Mouse (Mus musculus) neural tube, embryonic 12.5 days (tissue): ENCODE measurements around the gene Arl6ip4. TPM values are rescaled to one million over a fixed set of nuclear protein-coding genes. Genes with fewer than 3 reads are reported as not detected.

Experiments used
- ATAC-seq: fragments of 200-750 bp; cut with Nextera tagmentation; 2 replicates; pipeline ENCODE4 v1.8.0; 2017; ENCODE audit warnings: low read depth, mild to moderate bottlenecking, moderate TSS enrichment, moderate library complexity; ENCODE audit not compliant: low FRiP score
- H3K27ac ChIP-seq: fragments of 300-500 bp; sonication (generic); 2 replicates; pipeline ENCODE4 v1.5.1; 2016
- H3K27me3 ChIP-seq: fragments of 300-500 bp; sonication (generic); replicated peaks from 2 replicates; pipeline ENCODE4 v1.6.1; 2016; ENCODE audit warnings: mild to moderate bottlenecking
- H3K36me3 ChIP-seq: fragments of 300-500 bp; sonication (generic); 2 replicates; pipeline ENCODE4 v1.6.1; 2016; ENCODE audit warnings: mild to moderate bottlenecking
- H3K4me1 ChIP-seq: fragments of 300-500 bp; sonication (generic); 2 replicates; pipeline ENCODE4 v1.6.1; 2016
- H3K4me2 ChIP-seq: fragments of 300-500 bp; sonication (generic); replicated peaks from 2 replicates; pipeline ENCODE4 v1.6.1; 2016; ENCODE audit warnings: mild to moderate bottlenecking
- H3K4me3 ChIP-seq: fragments of 300-500 bp; sonication (generic); 2 replicates; pipeline ENCODE4 v1.5.1; 2016
- H3K9ac ChIP-seq: fragments of 300-500 bp; sonication (generic); 2 replicates; pipeline ENCODE4 v1.6.1; 2016; ENCODE audit warnings: mild to moderate bottlenecking
- H3K9me3 ChIP-seq: fragments of 300-500 bp; sonication (generic); 2 replicates; pipeline ENCODE4 v1.6.1; 2016; ENCODE audit warnings: mild to moderate bottlenecking
- WGBS: fragments of 180-500 bp; shearing (Covaris S2); methylation state at CpG from one replicate; pipeline ENCODE4 v1.1.7; 2016; 5-methylcytosine and 5-hydroxymethylcytosine counted together
- polyA plus RNA-seq: library from polyadenylated mRNA; unstranded; fragments of >200 nt; fragmentation: Nextera tagmentation; extraction: Ambion mirVana; gene quantifications from 2 replicates; pipeline ENCODE4 v1.2.1, GENCODE M21; 2016

The Arl6ip4 gene
- polyA plus RNA-seq, 1 experiment from 2014 or later: 93.1 TPM

DNA sequence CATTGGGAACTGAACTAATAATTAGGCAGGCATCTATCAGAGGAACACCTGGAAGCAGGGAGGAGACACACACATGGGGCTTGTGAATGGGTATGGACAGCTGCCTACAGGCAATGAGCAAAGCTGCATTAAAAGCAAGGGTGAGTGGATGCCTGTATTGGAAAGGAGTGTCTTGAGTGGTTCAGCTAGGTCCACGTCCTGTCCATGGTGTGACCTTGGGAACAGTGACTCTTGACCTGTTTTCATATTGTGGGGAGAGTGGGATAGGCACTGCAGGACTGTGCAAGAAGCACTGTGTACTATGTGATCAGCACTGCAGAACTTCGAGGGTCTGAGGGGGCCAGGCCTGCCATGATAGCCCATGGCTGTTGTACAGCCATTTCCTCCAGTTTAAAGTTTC is 17.0 kb upstream of the Arl6ip4 start:
- Histone ChIP-seq H3K9me3 (no peaks in the 10 kb centered on the region; the same call in 1 of the 2 replicates), H3K36me3 (no peaks in the 10 kb centered on the region), H3K27ac (no peak overlapping the region), H3K4me3 (no peak overlapping the region), H3K9ac (no peak overlapping the region), H3K4me1 (peaks cover 9% of the 10 kb centered on the region), H3K4me2 (no peak overlapping the region), H3K27me3 (peaks cover 18% of the 10 kb centered on the region)
- 84% methylated on average over 2 of the region's 2 CpGs for WGBS
- ATAC-seq: no peak

DNA sequence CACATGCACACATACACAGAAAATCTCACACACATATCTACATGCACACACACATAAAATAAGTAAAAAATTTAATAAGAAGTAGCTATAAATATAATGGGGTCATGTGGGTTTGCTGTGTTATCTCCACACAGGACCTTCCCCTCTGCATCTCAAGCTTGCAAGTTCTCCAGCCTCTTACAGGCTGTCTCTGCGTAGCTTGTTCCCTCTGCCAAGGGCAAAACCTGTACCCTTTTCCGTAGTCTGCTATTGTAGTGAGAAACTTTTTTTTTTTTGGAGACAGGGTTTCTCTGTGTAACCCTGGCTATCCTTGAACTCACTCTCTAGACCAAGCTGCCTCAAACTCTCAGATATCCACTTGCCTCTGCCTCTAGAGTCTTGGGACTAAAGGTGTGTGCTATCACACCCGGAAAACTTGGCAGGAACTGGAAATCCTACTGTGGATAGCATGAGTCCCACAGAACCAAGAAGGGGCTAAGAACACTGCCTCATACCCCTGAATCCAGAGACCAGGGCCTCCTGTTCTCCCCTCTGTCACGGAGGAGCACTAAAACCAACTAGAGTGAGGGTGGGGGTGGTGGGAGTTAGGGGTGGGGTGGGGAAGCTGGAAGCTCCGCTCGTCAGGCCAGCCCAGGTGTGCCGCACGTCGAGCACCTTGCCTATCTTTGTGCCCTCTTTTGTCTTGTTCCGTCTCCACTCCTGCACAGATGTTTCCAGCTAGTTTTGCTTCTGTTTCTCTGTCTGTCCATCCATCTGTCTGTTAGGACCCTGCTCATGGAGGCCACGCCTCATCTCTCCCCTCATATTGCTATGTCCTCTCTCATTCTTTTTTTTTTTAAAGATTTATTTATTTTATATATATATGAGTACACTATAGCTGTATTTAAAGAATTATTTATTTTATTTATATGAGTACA is 15.5 kb upstream of the Arl6ip4 start:
- Histone ChIP-seq H3K27me3 (peaks cover 4% of the 10 kb centered on the region), H3K9ac (no peak overlapping the region), H3K9me3 (no peaks in the 10 kb centered on the region; the same call in 1 of the 2 replicates), H3K36me3 (no peaks in the 10 kb centered on the region), H3K4me1 (peaks cover 4% of the 10 kb centered on the region), H3K27ac (no peak overlapping the region), H3K4me3 (no peak overlapping the region), H3K4me2 (no peak overlapping the region)
- WGBS: 92% methylated on average over 11 of the region's 11 CpGs
- no peak for ATAC-seq

DNA sequence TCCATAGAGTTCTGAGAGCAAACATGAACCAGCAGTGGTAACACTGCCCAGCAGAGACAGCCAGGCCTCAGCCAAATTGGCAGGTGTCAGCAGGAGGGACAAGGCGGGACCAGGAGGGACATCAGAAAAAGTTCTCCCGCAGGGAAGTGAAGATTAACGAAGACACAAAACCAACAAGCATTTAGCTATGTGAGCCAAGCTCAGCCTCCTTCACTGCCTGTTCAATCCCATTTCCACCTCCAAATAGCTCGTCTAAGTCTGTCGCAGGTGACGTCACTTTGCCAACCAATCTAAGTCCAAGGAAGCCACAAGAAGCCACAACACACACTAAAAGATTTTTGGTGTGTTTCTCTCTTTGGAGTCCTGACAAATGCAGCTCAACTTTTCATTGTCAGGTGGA is 13.6 kb upstream of the Arl6ip4 start:
- Histone ChIP-seq H3K4me3 (no peak overlapping the region), H3K4me1 (no peaks in the 10 kb centered on the region), H3K36me3 (no peaks in the 10 kb centered on the region), H3K27me3 (no peaks in the 10 kb centered on the region), H3K9me3 (no peaks in the 10 kb centered on the region; the same call in 1 of the 2 replicates), H3K27ac (no peak overlapping the region), H3K4me2 (no peak overlapping the region), H3K9ac (no peak overlapping the region)
- WGBS: 78% methylated on average over 6 of the region's 6 CpGs
- no peak for ATAC-seq

DNA sequence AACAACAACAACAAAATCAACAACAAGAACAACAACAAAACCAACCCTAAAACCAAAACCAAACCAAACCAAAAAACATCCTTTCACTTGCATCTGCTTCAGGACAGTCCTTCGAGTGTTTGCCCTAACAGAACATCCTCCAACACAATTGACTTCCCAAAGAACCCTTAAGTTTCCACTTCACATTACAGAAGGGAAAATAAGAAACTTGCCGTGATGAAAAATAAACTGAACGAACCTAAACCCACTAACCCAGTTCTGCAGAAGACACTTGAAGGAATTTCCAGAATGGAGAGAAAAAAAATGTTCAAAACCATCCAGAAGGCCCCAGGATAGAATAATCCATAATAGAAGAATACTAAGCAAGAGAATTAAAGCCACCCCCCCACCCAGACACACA is 12.9 kb upstream of the Arl6ip4 start:
- H3K27ac ChIP-seq: no peak overlapping the region
- H3K4me2 ChIP-seq: no peak overlapping the region
- H3K4me1 ChIP-seq: no peaks in the 10 kb centered on the region
- no peaks in the 10 kb centered on the region for H3K36me3 ChIP-seq
- no peak overlapping the region for H3K9ac ChIP-seq
- no peak for ATAC-seq
- H3K9me3 ChIP-seq: no peaks in the 10 kb centered on the region; the same call in 1 of the 2 replicates
- WGBS: 89% methylated on average over 3 of the region's 3 CpGs
- H3K27me3 ChIP-seq: no peaks in the 10 kb centered on the region
- no peak overlapping the region for H3K4me3 ChIP-seq

DNA sequence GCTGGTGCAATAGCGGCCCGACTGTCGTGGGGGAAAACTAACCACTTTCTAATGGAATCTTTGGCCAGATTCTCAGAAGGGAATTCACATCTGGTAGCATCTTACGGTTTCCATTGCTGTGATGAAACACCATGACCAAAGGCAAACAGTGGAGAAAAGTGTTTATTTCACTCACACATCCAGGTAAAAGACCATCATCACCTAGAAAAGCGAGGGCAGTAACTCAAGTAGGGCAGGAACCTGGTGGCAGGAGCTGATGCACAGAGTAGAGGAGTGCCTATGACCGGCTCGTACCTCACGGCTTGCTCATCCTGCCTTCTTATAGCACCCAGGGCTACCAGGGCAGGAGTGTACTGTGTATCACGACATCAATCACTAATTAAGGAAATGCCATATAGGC is 12.3 kb upstream of the Arl6ip4 start:
- H3K4me1 ChIP-seq: no peaks in the 10 kb centered on the region
- H3K27ac ChIP-seq: no peak overlapping the region
- no peak overlapping the region for H3K4me3 ChIP-seq
- no peak overlapping the region for H3K9ac ChIP-seq
- no peaks in the 10 kb centered on the region; the same call in 1 of the 2 replicates for H3K9me3 ChIP-seq
- no peaks in the 10 kb centered on the region for H3K27me3 ChIP-seq
- H3K4me2 ChIP-seq: no peak overlapping the region
- WGBS: 95% methylated on average over 9 of the region's 9 CpGs
- no peaks in the 10 kb centered on the region for H3K36me3 ChIP-seq
- ATAC-seq: no peak

DNA sequence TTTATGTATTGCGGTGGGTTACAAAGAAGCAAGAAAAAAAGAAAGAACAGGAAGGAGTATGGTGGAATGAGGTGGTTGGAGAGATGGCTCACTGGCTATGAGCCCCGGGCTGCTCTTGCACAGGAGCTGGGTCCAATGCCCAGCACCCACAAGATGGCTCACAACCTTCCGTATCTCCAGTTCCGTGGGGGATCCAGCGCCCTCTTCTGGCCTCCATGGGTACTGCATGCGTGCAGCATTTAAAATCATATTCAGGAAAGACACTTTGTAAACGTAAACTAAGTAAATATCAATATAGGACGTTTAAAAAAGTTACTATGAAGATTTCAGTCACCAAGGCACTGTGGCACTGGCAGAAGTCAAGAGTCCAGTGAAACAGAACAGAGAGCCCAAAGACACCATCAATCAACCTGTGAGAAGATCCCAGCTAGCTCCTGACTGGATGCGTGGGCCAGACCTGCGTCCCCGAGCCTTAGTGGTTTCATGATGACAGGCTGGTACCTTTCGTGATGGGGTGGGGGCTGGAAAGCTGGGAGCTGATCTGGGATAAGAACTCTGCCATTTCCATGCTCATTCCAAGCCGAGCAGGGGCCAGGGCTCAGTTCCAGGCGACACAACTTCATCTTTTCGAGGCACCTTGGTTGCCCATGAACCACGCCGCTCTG is 4.7 kb upstream of the Arl6ip4 start:
- 24% methylated on average over 17 of the region's 17 CpGs for WGBS

DNA sequence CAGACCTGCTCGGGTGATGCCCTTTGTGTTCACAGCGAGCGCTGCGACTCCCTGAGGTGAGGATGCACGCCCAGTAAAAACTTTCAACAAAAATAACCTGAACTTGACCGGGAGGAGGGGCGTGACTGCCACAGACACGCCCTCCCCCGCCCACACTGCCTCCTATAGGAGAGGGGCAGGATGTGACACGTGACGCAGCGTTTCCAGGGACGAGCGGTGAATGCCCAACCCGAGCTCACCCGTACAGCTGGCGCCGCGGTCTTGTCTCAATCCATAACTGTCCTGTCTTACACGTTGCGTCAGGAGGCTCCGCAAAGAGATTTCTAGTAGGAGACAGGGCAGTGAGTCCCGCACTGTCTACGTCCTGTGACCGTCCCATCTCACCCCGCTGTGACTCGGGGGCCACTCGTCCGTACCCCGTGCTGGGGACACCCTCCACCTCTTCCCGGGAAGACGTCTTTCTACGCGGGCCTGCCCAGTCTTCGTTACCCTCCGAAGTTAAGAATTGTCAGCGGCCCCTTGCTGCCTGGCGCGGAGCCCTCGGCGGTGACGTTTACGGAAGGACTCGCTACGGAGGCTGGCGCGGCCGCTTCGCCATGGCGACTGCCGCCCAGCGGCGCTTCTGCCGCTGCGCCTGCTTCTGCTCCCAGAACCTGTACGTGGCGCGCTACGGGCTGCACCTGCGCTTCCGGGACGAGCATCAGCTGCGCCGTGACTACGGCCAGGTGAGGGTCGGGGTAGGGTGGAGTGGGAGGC is 4.0 kb upstream of the Arl6ip4 start, which contains the start of gene Ogfod2:
Ogfod2 (plus strand) TSS at position 556 of the 756 bp plus-strand sequence.
- Histone ChIP-seq H3K4me1 (peaks cover 32% of the 10 kb centered on the region), H3K9ac (peak within 1 kb of the TSS; percentile 70), H3K27me3 (no peaks in the 10 kb centered on the region), H3K9me3 (no peaks in the 10 kb centered on the region), H3K36me3 (no peaks in the 10 kb centered on the region), H3K4me2 (peak within 1 kb of the TSS; percentile 83), H3K4me3 (peak within 1 kb of the TSS; percentile 77), H3K27ac (peak within 1 kb of the TSS; percentile 69; the same call in 1 of the 2 replicates)
- WGBS: under 1% methylated on average over 66 of the region's 66 CpGs
- peak; percentile 95 for ATAC-seq

More for the DNA sequence above, 4.7 kb upstream of the Arl6ip4 start:
- peak overlapping the region; percentile 77 for H3K4me3 ChIP-seq
- H3K27ac ChIP-seq: no peak overlapping the region
- peak; percentile 26 for ATAC-seq
- H3K27me3 ChIP-seq: no peaks in the 10 kb centered on the region
- H3K4me1 ChIP-seq: peaks cover 25% of the 10 kb centered on the region
- peak overlapping the region; percentile 83 for H3K4me2 ChIP-seq
- peak overlapping the region; percentile 70 for H3K9ac ChIP-seq
- no peaks in the 10 kb centered on the region for H3K36me3 ChIP-seq
- H3K9me3 ChIP-seq: no peaks in the 10 kb centered on the region

DNA sequence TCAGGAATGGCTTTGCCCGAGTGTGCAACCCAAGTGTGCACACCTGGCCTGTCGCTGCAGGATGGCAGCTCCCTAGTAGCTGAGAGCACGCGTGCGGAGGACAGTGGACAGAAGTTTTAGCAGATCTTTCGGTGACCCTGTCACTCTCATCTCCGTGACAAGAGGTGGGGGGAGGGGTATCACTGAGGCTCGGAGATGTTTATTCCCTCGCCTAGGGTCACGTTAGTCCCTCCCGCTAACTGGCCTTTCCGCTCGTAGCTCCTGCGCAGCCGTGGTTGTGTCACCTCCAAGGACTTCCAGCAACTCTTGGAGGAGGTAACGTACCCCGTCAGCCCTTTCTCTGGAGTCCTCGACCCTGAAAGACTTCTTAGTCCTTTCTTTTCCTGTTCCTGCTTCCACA is 3.4 kb upstream of the Arl6ip4 start:
- no peak for ATAC-seq
- H3K9ac ChIP-seq: peak overlapping the region; percentile 70
- 3% methylated on average over 18 of the region's 18 CpGs for WGBS

DNA sequence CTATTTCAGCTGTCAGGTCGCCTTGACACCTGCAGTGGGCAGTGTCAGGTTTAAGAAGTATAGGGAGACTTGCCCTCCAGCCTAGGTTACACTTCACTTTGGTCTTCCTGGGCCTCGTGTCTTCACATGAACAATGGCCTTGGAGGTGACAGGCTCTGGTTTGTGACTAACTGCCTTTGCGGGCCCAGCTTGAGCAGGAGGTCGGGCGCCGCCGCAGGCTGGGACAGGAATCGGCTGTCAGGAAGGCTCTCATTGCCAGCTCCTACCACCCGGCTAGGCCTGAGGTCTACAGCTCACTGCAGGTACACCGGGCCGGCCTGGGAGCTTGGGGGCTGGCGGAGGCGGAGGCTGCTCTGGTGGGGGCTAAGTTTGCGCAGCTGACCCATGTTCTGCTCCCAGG is 2.9 kb upstream of the Arl6ip4 start:
- Histone ChIP-seq H3K36me3 (peaks cover 11% of the 10 kb centered on the region), H3K9ac (peak overlapping the region; percentile 70), H3K9me3 (no peaks in the 10 kb centered on the region), H3K4me3 (peak overlapping the region; percentile 77), H3K27ac (no peak overlapping the region), H3K27me3 (no peaks in the 10 kb centered on the region), H3K4me1 (peaks cover 38% of the 10 kb centered on the region), H3K4me2 (peak overlapping the region; percentile 83)
- WGBS: 19% methylated on average over 14 of the region's 14 CpGs
- ATAC-seq: no peak

More for the DNA sequence above, 3.4 kb upstream of the Arl6ip4 start:
- peaks cover 38% of the 10 kb centered on the region for H3K4me1 ChIP-seq
- peak overlapping the region; percentile 77 for H3K4me3 ChIP-seq
- H3K36me3 ChIP-seq: peaks cover 6% of the 10 kb centered on the region
- H3K9me3 ChIP-seq: no peaks in the 10 kb centered on the region
- H3K4me2 ChIP-seq: peak overlapping the region; percentile 83
- H3K27me3 ChIP-seq: no peaks in the 10 kb centered on the region
- 0 out of 2 replicates have a peak overlapping the region, but pooled peaks have one; percentile 6 for H3K27ac ChIP-seq

DNA sequence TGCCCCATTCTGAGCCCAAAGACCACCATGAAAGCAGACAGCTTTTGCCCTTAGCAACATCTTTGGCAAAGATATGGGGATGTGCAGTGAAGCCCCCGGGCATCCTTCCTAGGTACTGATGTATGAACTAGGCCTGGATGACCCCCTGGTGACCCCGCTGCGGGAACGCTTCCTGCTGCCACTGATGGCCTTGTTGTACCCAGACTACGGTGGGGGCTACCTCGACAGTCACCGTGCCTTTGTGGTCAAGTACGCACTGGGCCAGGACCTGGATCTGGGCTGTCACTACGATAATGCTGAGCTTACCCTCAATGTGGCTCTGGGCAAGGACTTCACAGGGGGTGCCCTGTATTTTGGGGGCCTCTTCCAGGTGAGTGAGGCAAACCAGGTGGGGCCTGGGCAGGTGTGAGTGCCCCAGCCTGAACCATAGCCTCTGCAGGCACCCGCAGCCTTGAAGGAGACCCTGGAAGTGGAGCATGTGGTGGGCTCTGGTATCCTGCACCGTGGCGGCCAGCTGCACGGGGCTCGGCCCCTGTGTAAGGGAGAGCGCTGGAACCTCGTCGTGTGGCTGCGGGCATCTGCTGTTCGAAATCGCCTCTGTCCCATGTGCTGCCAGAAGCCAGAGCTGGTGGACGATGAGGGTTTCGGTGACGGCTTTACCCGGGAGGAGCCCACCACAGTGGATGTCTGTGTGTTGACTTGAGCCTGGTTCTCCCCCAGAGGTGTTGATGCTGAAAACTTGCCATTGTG is 1.4 kb upstream of the Arl6ip4 start:
- Histone ChIP-seq H3K36me3 (peaks cover 25% of the 10 kb centered on the region), H3K9me3 (no peaks in the 10 kb centered on the region), H3K4me3 (no peak overlapping the region), H3K4me1 (peaks cover 38% of the 10 kb centered on the region), H3K4me2 (peak overlapping the region; percentile 98; the same call in 1 of the 2 replicates), H3K9ac (no peak overlapping the region), H3K27me3 (no peaks in the 10 kb centered on the region), H3K27ac (no peak overlapping the region)
- WGBS: 91% methylated on average over 24 of the region's 24 CpGs
- no peak for ATAC-seq

DNA sequence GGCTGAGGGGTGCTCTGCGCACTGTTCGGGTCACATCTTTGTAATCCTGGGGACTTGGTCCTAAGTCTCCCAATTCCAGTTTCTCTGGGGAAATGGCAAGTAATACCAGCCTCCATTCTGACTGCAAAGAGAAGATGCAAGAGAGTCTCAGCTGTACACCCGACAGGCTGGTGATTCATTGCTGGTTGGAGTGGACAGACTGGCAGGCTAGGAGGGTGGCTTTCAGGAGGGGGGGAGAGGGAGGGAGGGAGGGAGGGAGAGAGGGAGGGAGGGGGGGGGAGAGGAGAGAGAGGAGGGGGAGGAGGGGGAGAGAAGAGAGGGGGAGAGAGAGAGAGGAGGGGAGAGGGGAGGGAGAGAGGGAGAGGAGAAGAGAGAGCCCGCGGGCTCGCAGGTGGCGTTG is 358 bp upstream of the Arl6ip4 start:
- peaks cover 38% of the 10 kb centered on the region for H3K4me1 ChIP-seq
- no peak for ATAC-seq
- no peak overlapping the region for H3K27ac ChIP-seq
- no peaks in the 10 kb centered on the region for H3K27me3 ChIP-seq
- peaks cover 36% of the 10 kb centered on the region for H3K36me3 ChIP-seq
- peak overlapping the region; percentile 88 for H3K4me3 ChIP-seq
- H3K4me2 ChIP-seq: peak overlapping the region; percentile 98
- 25% methylated on average over 7 of the region's 7 CpGs for WGBS
- no peaks in the 10 kb centered on the region for H3K9me3 ChIP-seq
- H3K9ac ChIP-seq: peak overlapping the region; percentile 89
